Mouse (Mus musculus) brain, embryonic 14.5 days (tissue): ENCODE results near the gene Shisa4.

ENCODE experiments used
- CTCF ChIP-seq: fragments of 200-500 bp; IDR thresholded peaks from 2 replicates; pipeline ENCODE4 v1.5.1; 2012; ENCODE audit warnings: inconsistent platforms, mild to moderate bottlenecking, moderate library complexity, borderline replicate concordance; ENCODE audit not compliant: insufficient read depth, insufficient read length; ENCODE audit errors: extremely low read depth
- POLR2A ChIP-seq: fragments of 200-500 bp; IDR thresholded peaks from 2 replicates; pipeline ENCODE4 v1.6.1; 2012; ENCODE audit warnings: mild to moderate bottlenecking, inconsistent platforms, borderline replicate concordance; ENCODE audit not compliant: poor library complexity, insufficient read depth, insufficient read length, severe bottlenecking; ENCODE audit errors: extremely low read depth

GRCm38 (mm10) chr1:135401452-135402110 is 26.5 kb upstream of the Shisa4 start:
- TF ChIP-seq CTCF (no peak), POLR2A (no peak)
